Mouse (Mus musculus): ENCODE results near the gene BC048679. TPM values are rescaled to one million over a fixed set of nuclear protein-coding genes. Genes with fewer than 3 reads are reported as not detected.

The BC048679 gene
- polyA plus RNA-seq, 1 experiment from 2014 or later = not detected

GRCm38 (mm10) chr7:81455155-81455651 lies 42.9 kb downstream of the BC048679 start, which contains the start of gene Cpeb1:
Gene Cpeb1 (minus strand): TSS chr7:81455465.
- Histone ChIP-seq H3K27ac (ENCODE audit: low read depth, low read length) (no peak within 1 kb of the TSS), H3K36me3 (ENCODE audit: control insufficient read depth, insufficient read depth, low read length) (no peaks in the 10 kb centered on the region; the same call in 1 of the 2 replicates), H3K9me3 (replicated peaks; ENCODE audit: control insufficient read depth, low read length) (no peaks in the 10 kb centered on the region), H3K27me3 (replicated peaks; ENCODE audit: control insufficient read depth, insufficient read depth, low read length) (peaks cover 64% of the 10 kb centered on the region), H3K4me1 (ENCODE audit: control insufficient read depth, insufficient read depth, low read length) (peaks cover 8% of the 10 kb centered on the region), H3K9ac (ENCODE audit: low read length) (peak within 1 kb of the TSS; percentile 58), H3K4me2 (ENCODE audit: low read length) (peak within 1 kb of the TSS; percentile 88), H3K4me3 (ENCODE audit: low read depth, low read length) (peak within 1 kb of the TSS; percentile 51)
- DNase-seq (ENCODE audit: low spot score) = peak; percentile 63
- WGBS = under 1% methylated on average over 28 of the region's 28 CpGs
- ATAC-seq = peak; percentile 57; the same call in 1 of the 2 replicates

- peak overlapping the region; percentile 88 for H3K4me2 ChIP-seq (ENCODE audit: low read length)
- peaks cover 8% of the 10 kb centered on the region for H3K4me1 ChIP-seq (ENCODE audit: control insufficient read depth, insufficient read depth, low read length)
- no peak overlapping the region for H3K27ac ChIP-seq (ENCODE audit: low read depth, low read length)
- H3K9me3 ChIP-seq (replicated peaks; ENCODE audit: control insufficient read depth, low read length) = no peaks in the 10 kb centered on the region
- 3% methylated on average over 54 of the region's 87 CpGs for WGBS
- H3K36me3 ChIP-seq (ENCODE audit: control insufficient read depth, insufficient read depth, low read length) = no peaks in the 10 kb centered on the region
- peak overlapping the region; percentile 51 for H3K4me3 ChIP-seq (ENCODE audit: low read depth, low read length)
- peak overlapping the region; percentile 58 for H3K9ac ChIP-seq (ENCODE audit: low read length)
- DNase-seq (ENCODE audit: low spot score) (peak; percentile 25), ATAC-seq (peak; percentile 50)
- peaks cover 64% of the 10 kb centered on the region for H3K27me3 ChIP-seq (replicated peaks; ENCODE audit: control insufficient read depth, insufficient read depth, low read length)
These were observed 43.6 kb downstream of the BC048679 start for GRCm38 (mm10) chr7:81454331-81455039.

GRCm38 (mm10) chr7:81453443-81454274 lies 44.4 kb downstream of the BC048679 start:
- WGBS = 1% methylated on average over 77 of the region's 84 CpGs
- Histone ChIP-seq H3K27me3 (replicated peaks; ENCODE audit: control insufficient read depth, insufficient read depth, low read length) (peaks cover 64% of the 10 kb centered on the region), H3K4me1 (ENCODE audit: control insufficient read depth, insufficient read depth, low read length) (peaks cover 8% of the 10 kb centered on the region), H3K27ac (ENCODE audit: low read depth, low read length) (no peak overlapping the region), H3K9me3 (replicated peaks; ENCODE audit: control insufficient read depth, low read length) (no peaks in the 10 kb centered on the region), H3K4me2 (ENCODE audit: low read length) (peak overlapping the region; percentile 88), H3K4me3 (ENCODE audit: low read depth, low read length) (peak overlapping the region; percentile 51), H3K9ac (ENCODE audit: low read length) (peak overlapping the region; percentile 58; the same call in 1 of the 2 replicates), H3K36me3 (ENCODE audit: control insufficient read depth, insufficient read depth, low read length) (no peaks in the 10 kb centered on the region)
- DNase-seq (ENCODE audit: low spot score) (peak; percentile 58), ATAC-seq (peak; percentile 54)

- Histone ChIP-seq H3K4me1 (ENCODE audit: control insufficient read depth, insufficient read depth, low read length) (peaks cover 8% of the 10 kb centered on the region), H3K36me3 (ENCODE audit: control insufficient read depth, insufficient read depth, low read length) (no peaks in the 10 kb centered on the region), H3K27me3 (replicated peaks; ENCODE audit: control insufficient read depth, insufficient read depth, low read length) (peaks cover 59% of the 10 kb centered on the region), H3K9me3 (replicated peaks; ENCODE audit: control insufficient read depth, low read length) (no peaks in the 10 kb centered on the region), H3K4me3 (ENCODE audit: low read depth, low read length) (peak overlapping the region; percentile 51), H3K27ac (ENCODE audit: low read depth, low read length) (no peak overlapping the region), H3K4me2 (ENCODE audit: low read length) (peak overlapping the region; percentile 88), H3K9ac (ENCODE audit: low read length) (no peak overlapping the region)
- DNase-seq (ENCODE audit: low spot score) (peak; percentile 42), ATAC-seq (peak; percentile 47; the same call in 1 of the 2 replicates)
- 5% methylated on average over 21 of the region's 21 CpGs for WGBS
These were observed 45.1 kb downstream of the BC048679 start for GRCm38 (mm10) chr7:81452971-81453441.

MicroRNA genes within 50 kb of the gene (microRNA counts, 519-probe panel; counts per million panel counts)
- microRNA mmu-miR-1839-3p (1,935 counts per million, percentile 5 among the panel's probes with 10 or more counts), microRNA mmu-miR-1839-5p (3,824 counts per million, percentile 43 among the panel's probes with 10 or more counts)

Other genes with a start within 250 kb of the BC048679 start
- 769 and 900 TPM in 2 replicates for gene Rps17, start 153.0 kb downstream of the BC048679 start, polyA plus RNA-seq (2014; fragmentation: Nextera tagmentation; extraction: Ambion mirVana)
- gene Cpeb1, start 42.8 kb downstream of the BC048679 start, polyA plus RNA-seq (2014; fragmentation: Nextera tagmentation; extraction: Ambion mirVana) = 1.1 and 2.7 TPM in 2 replicates
- 82.3 and 105 TPM in 2 replicates for gene Ap3b2, start 4.4 kb downstream of the BC048679 start, polyA plus RNA-seq (2014; fragmentation: Nextera tagmentation; extraction: Ambion mirVana)
- 0.09 and 0.23 TPM in 2 replicates for gene Fsd2, start 68.7 kb upstream of the BC048679 start, polyA plus RNA-seq (2014; fragmentation: Nextera tagmentation; extraction: Ambion mirVana)
- 4.7 and 5.8 TPM in 2 replicates for gene Whamm, start 73.0 kb upstream of the BC048679 start, polyA plus RNA-seq (2014; fragmentation: Nextera tagmentation; extraction: Ambion mirVana)
- 15.9 and 16.6 TPM in 2 replicates for gene Homer2, start 209.2 kb upstream of the BC048679 start, polyA plus RNA-seq (2014; fragmentation: Nextera tagmentation; extraction: Ambion mirVana)